Mouse (Mus musculus) liver, adult 2 months (tissue): ENCODE results near the gene Slc2a13. TPM values are rescaled to one million over a fixed set of nuclear protein-coding genes. Genes with fewer than 3 reads are reported as not detected.

ENCODE experiments used
- DNase-seq: peaks from one replicate; pipeline ENCODE4 v3.0.0-alpha.2; 2011; ENCODE audit warnings: low read depth, low spot score; ENCODE audit errors: extremely low read depth
- H3K27ac ChIP-seq: fragments of 200-500 bp; replicated peaks from 2 replicates; pipeline ENCODE4 v1.5.1; 2012; ENCODE audit warnings: low read depth, mild to moderate bottlenecking, control low read depth, inconsistent platforms, low read length; ENCODE audit not compliant: insufficient read depth
- H3K27me3 ChIP-seq: fragments of 200-500 bp; 2 replicates; pipeline ENCODE4 v1.6.1; 2012; ENCODE audit warnings: mild to moderate bottlenecking, moderate library complexity, low read length, inconsistent platforms; ENCODE audit not compliant: control insufficient read depth, insufficient read depth
- H3K36me3 ChIP-seq: fragments of 200-500 bp; 2 replicates; pipeline ENCODE4 v1.6.1; 2012; ENCODE audit warnings: low read length, inconsistent platforms; ENCODE audit not compliant: control insufficient read depth, insufficient read depth
- H3K4me1 ChIP-seq: fragments of 200-500 bp; 2 replicates; pipeline ENCODE4 v1.6.1; 2011; ENCODE audit warnings: low read length; ENCODE audit not compliant: control insufficient read depth, insufficient read depth
- H3K4me3 ChIP-seq: fragments of 200-500 bp; 2 replicates; pipeline ENCODE4 v1.5.1; 2011; ENCODE audit warnings: low read depth, mild to moderate bottlenecking, control low read depth, low read length, moderate library complexity; ENCODE audit not compliant: insufficient read depth
- H3K79me2 ChIP-seq: fragments of 200-500 bp; 2 replicates; pipeline ENCODE4 v1.6.1; 2012; ENCODE audit warnings: inconsistent platforms, mild to moderate bottlenecking, low read length, moderate library complexity; ENCODE audit not compliant: control insufficient read depth, insufficient read depth
- H3K9ac ChIP-seq: fragments of 200-500 bp; 2 replicates; pipeline ENCODE4 v1.6.1; 2012; ENCODE audit warnings: low read depth, mild to moderate bottlenecking, control low read depth, inconsistent platforms, low read length
- CTCF ChIP-seq: fragments of 200-500 bp; IDR thresholded peaks from 2 replicates; pipeline ENCODE4 v1.5.1; 2011; ENCODE audit warnings: low read depth, low read length, control low read depth
- POLR2A ChIP-seq: fragments of 200-500 bp; IDR thresholded peaks from 2 replicates; pipeline ENCODE4 v1.6.1; 2011; ENCODE audit warnings: low read length, control low read depth; ENCODE audit not compliant: insufficient read depth; ENCODE audit errors: extremely low read depth
- WGBS: fragments of 180-500 bp; shearing (Covaris S2); methylation state at CpG from one replicate; pipeline ENCODE4 v1.1.7; 2018; 5-methylcytosine and 5-hydroxymethylcytosine counted together
- polyA plus RNA-seq: library from polyadenylated mRNA; depleted of rRNA; stranded (reverse); fragments of >200 nt; gene quantifications from 2 replicates; pipeline ENCODE4 v1.2.3, GENCODE M21; 2012
- total RNA-seq: library from RNA; depleted of rRNA; stranded (reverse); fragments of >200 nt; gene quantifications from 2 replicates; pipeline ENCODE4 v1.2.3, GENCODE M21; 2014

The Slc2a13 gene
- total and polyA plus RNA-seq, 2 experiments: 0.21 to 0.37 TPM

DNA sequence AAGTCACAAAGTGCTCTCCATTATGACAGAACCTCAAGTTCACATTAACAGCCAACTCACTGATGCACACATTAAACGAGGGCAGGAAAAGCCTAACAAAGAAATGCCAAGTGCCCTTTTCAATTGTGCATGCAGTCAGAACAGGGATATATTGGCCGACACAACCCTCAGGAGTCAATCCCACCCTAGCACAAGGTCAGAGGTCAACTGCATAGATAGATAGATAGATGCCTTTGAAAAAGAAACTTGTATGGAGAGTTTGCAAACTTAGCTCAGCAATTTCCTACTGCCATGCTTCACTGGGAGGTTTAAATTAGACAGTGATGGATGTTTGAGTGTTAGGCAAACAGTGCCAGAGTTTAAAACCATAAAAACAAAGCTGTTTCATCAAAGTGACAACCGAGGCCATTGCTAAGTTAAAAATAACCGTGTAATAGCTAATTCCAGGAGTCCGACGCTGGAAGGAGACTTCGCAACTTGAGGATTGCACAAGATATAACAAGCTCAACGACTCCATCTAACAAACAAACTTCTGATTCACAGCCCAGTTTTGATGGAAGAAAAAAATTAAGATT lies 194.2 kb downstream of the Slc2a13 start:
- Histone ChIP-seq H3K27me3 (no peaks in the 10 kb centered on the region), H3K36me3 (no peaks in the 10 kb centered on the region), H3K4me1 (no peaks in the 10 kb centered on the region), H3K4me3 (no peak overlapping the region), H3K9ac (no peak overlapping the region), H3K79me2 (no peaks in the 10 kb centered on the region), H3K27ac (no peak overlapping the region)
- TF ChIP-seq POLR2A (no peak), CTCF (no peak)
- WGBS: 28% methylated on average over 8 of the region's 8 CpGs
- no peak for DNase-seq

DNA sequence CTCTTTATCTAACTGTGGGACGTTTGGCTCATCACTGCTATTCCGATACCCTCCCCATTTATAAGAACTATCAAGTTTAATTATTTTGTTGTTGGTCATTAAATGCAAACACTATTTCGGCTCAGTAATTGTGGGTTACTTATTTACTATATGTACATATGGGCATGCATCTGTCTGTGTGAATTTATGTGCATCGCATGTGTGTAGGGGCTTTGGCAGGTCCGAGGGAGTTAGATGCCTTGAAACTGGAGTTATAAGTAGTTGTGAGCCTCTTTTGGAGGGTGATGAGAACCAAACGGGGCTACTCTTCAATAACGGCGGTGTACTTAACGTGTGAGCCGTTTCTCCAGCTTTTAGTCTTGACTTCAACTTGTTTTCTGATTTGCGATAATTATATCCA lies 195.5 kb downstream of the Slc2a13 start:
- no peak for DNase-seq
- H3K27ac ChIP-seq: no peak overlapping the region
- TF ChIP-seq CTCF (no peak), POLR2A (no peak)
- no peak overlapping the region for H3K9ac ChIP-seq
- no peaks in the 10 kb centered on the region for H3K27me3 ChIP-seq
- WGBS: 88% methylated on average over 11 of the region's 11 CpGs
- H3K36me3 ChIP-seq: no peaks in the 10 kb centered on the region
- no peaks in the 10 kb centered on the region for H3K4me1 ChIP-seq
- H3K4me3 ChIP-seq: no peak overlapping the region
- H3K79me2 ChIP-seq: no peaks in the 10 kb centered on the region

DNA sequence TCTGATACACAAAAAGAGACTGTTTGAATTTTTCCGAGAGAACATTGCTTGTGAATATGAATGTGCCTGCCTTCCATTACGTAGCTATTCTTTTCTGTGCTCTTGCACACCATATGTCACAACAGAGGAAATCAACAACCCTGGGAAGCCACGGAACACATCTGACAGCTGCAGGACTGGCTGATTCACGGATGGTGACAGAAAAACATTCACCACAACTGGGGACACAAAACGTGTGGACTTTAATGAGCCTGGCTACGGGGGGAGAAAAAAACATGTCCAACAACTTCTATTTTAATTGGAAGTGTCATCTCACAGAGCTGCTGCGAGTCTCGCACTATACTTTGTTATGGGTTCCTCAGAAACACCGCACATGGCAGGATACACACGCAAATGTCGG lies 196.0 kb downstream of the Slc2a13 start:
- no peaks in the 10 kb centered on the region for H3K36me3 ChIP-seq
- 83% methylated on average over 11 of the region's 11 CpGs for WGBS
- H3K27ac ChIP-seq: no peak overlapping the region
- no peaks in the 10 kb centered on the region for H3K4me1 ChIP-seq
- no peaks in the 10 kb centered on the region for H3K27me3 ChIP-seq
- TF ChIP-seq CTCF (no peak), POLR2A (no peak)
- H3K79me2 ChIP-seq: no peaks in the 10 kb centered on the region
- no peak for DNase-seq
- H3K9ac ChIP-seq: no peak overlapping the region
- H3K4me3 ChIP-seq: no peak overlapping the region

DNA sequence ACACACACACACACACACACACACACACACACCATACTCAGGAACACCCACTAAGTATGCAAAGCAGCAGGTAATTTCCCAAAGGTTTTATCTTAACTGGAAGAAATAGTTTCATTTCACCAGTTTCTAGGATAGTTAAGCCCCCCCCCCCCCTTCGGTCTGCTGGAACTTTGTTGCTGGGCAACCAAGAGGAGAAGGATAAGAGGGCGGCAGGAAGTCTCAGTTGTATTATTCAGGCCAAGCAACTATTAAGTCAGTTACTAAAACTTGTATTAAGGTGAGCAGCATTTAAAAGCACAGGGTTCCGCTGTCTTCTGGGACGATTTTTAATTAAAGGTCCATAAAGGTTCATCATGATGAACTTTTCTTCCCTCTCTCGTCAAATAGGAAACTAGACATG lies 198.6 kb downstream of the Slc2a13 start:
- H3K27me3 ChIP-seq: no peaks in the 10 kb centered on the region
- no peaks in the 10 kb centered on the region for H3K4me1 ChIP-seq
- no peaks in the 10 kb centered on the region for H3K79me2 ChIP-seq
- 72% methylated on average over 5 of the region's 5 CpGs for WGBS
- H3K9ac ChIP-seq: no peak overlapping the region
- no peak overlapping the region for H3K27ac ChIP-seq
- H3K4me3 ChIP-seq: no peak overlapping the region
- TF ChIP-seq CTCF (no peak), POLR2A (no peak)
- no peaks in the 10 kb centered on the region for H3K36me3 ChIP-seq
- DNase-seq: no peak

DNA sequence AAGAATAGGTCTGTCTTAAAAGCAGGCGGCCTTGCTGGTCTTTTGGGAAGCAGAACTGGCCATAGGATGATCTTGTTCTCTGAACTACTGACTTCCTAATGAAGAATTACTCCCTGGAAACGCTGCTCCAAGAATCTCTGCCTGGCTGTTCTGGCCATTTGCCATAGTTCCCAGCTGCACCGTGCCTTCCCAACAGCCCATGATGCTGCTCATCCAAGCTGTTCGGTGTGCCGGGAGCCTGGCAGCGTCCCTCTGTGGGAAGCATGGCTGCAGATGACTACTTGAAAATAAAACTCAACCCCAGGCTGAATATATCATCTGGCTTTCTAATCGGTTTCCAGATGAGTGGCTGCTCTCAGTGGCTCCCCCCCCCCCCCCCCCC lies 199.9 kb downstream of the Slc2a13 start:
- 80% methylated on average over 7 of the region's 7 CpGs for WGBS
- TF ChIP-seq CTCF (no peak), POLR2A (no peak)
- Histone ChIP-seq H3K4me1 (no peaks in the 10 kb centered on the region), H3K27ac (no peak overlapping the region), H3K27me3 (no peaks in the 10 kb centered on the region), H3K4me3 (no peak overlapping the region), H3K9ac (no peak overlapping the region), H3K79me2 (no peaks in the 10 kb centered on the region), H3K36me3 (no peaks in the 10 kb centered on the region)
- no peak for DNase-seq

DNA sequence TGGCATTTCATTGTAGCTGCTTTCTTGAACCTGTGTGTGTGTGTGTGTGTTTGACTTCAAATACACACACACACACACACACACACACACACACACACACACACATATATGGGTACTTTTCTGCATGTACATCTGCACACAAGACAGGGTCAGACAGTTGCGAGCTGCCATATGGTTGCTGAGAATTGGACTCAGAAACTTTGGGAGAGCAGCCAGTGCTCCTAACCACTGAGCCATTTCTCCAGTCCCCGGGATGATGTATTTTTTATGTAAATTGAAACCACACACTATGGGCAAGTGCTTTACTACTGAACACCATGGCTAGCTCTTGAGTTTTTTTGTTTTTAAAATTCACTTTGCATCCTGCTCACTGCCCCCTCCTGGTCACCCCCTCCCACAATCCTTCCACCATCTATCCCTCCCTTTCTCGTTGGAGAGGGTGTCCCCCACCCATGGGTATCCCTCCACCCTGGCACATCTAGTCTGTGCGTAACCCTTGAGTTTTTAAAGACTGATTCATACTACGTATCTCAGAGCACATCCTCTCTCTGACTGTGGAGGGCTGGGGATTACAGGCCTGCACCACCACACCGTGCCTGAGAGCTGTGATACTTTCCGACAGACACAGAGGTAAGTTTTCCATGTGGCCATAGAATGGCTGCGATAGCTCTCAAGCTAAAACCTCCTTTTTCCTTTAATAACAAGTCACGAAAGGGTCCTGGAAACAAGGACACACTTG lies 200.4 kb downstream of the Slc2a13 start:
- H3K79me2 ChIP-seq: no peaks in the 10 kb centered on the region
- no peak overlapping the region for H3K9ac ChIP-seq
- H3K36me3 ChIP-seq: no peaks in the 10 kb centered on the region
- H3K27ac ChIP-seq: no peak overlapping the region
- no peak for TF ChIP-seq CTCF
- no peak for TF ChIP-seq POLR2A
- 89% methylated on average over 9 of the region's 9 CpGs for WGBS
- DNase-seq: no peak
- H3K4me1 ChIP-seq: no peaks in the 10 kb centered on the region
- H3K27me3 ChIP-seq: no peaks in the 10 kb centered on the region
- no peak overlapping the region for H3K4me3 ChIP-seq
